12 mouse cellular contexts compared by ENCODE assay signal in genomic region chr4:89881083-89881482, GRCm38 (mm10).
A peak's percentile ranks its signal among the peaks of the same experiment; 100 is the strongest.
DNase-seq lines count a peak whose midpoint lies in the region; ATAC-seq lines count a peak whose summit lies in the region.
"Had no signal": no experiment of that assay in that cellular context is flagged by ENCODE, and none has a peak within 500 bp of the region (broad histone marks: within the 10 kb centered on the region; RNA-seq: fewer than 3 reads in every experiment).

No protein-coding gene starts in this region.

- WGBS in hindbrain, embryonic 14.5 days = 49% methylated on average over 3 of the region's 3 CpGs
- WGBS in hindbrain, embryonic 10.5 days = 57% methylated on average over 3 of the region's 3 CpGs

- no peaks in the 10 kb centered on the region for H3K36me3 ChIP-seq in hindbrain, embryonic 14.5 days (replicated peaks; ENCODE audit: control insufficient read depth, insufficient read depth)
- H3K36me3 ChIP-seq in hindbrain, embryonic 10.5 days = no peaks in the 10 kb centered on the region
- H3K36me3 ChIP-seq: embryonic facial prominence, embryonic 15.5 days; limb, embryonic 15.5 days had no signal

- DNase-seq in hindbrain, embryonic 14.5 days (ENCODE audit: low spot score) = peak; percentile 67
- DNase-seq in hindbrain, embryonic 10.5 days (ENCODE audit: low spot score) = no peak
- DNase-seq in 416B (ENCODE audit: low read depth) (peak; percentile 11), NIH3T3 (ENCODE audit: low read depth) (peak; percentile 38)
- peak; percentile 3 for DNase-seq in layer of hippocampus, postnatal 36 days
- no peak for DNase-seq in heart, adult 11 months
- DNase-seq in heart, adult 18-20 months = no peak
- no peak for DNase-seq in urinary bladder, postnatal 4 days (ENCODE audit: low spot score in 2 of 2)
- DNase-seq: kidney, postnatal 4 days; lung, postnatal 14 days had no signal

- H3K9me3 ChIP-seq in hindbrain, embryonic 14.5 days (ENCODE audit: control insufficient read depth, low read length) = no peaks in the 10 kb centered on the region
- no peaks in the 10 kb centered on the region for H3K9me3 ChIP-seq in hindbrain, embryonic 10.5 days
- H3K9me3 ChIP-seq: embryonic facial prominence, embryonic 15.5 days; limb, embryonic 15.5 days had no signal

- no peaks in the 10 kb centered on the region for H3K27me3 ChIP-seq in hindbrain, embryonic 14.5 days (ENCODE audit: control insufficient read depth, insufficient read depth, low read length)
- no peaks in the 10 kb centered on the region for H3K27me3 ChIP-seq in hindbrain, embryonic 10.5 days (ENCODE audit: insufficient read depth, poor library complexity, severe bottlenecking)
- H3K27me3 ChIP-seq: embryonic facial prominence, embryonic 15.5 days; limb, embryonic 15.5 days had no signal

- H3K4me2 ChIP-seq in hindbrain, embryonic 14.5 days (replicated peaks) = no peak overlapping the region
- H3K4me2 ChIP-seq: embryonic facial prominence, embryonic 15.5 days; limb, embryonic 15.5 days had no signal

- ATAC-seq in hindbrain, embryonic 14.5 days (ENCODE audit: low FRiP score) = no peak; the same call in 1 of the 2 replicates

- no peaks in the 10 kb centered on the region for H3K4me1 ChIP-seq in hindbrain, embryonic 14.5 days (replicated peaks; ENCODE audit: control insufficient read depth, insufficient read depth, low read length)
- H3K4me1 ChIP-seq in hindbrain, embryonic 10.5 days (replicated peaks) = 0 out of 2 replicates have a peak, but pooled peaks cover 3% of the 10 kb centered on the region
- H3K4me1 ChIP-seq: embryonic facial prominence, embryonic 15.5 days; limb, embryonic 15.5 days had no signal

- H3K4me3 ChIP-seq in hindbrain, embryonic 14.5 days (replicated peaks; ENCODE audit: low read length) = no peak overlapping the region
- no peak overlapping the region for H3K4me3 ChIP-seq in hindbrain, embryonic 10.5 days
- H3K4me3 ChIP-seq: embryonic facial prominence, embryonic 15.5 days; limb, embryonic 15.5 days had no signal

- H3K9ac ChIP-seq in hindbrain, embryonic 14.5 days = no peak overlapping the region
- H3K9ac ChIP-seq: embryonic facial prominence, embryonic 15.5 days; limb, embryonic 15.5 days had no signal

- no peak overlapping the region for H3K27ac ChIP-seq in hindbrain, embryonic 14.5 days
- no peak overlapping the region for H3K27ac ChIP-seq in hindbrain, embryonic 10.5 days
- H3K27ac ChIP-seq: embryonic facial prominence, embryonic 15.5 days; limb, embryonic 15.5 days had no signal

Comparison
In these comparisons a context has a peak if more than half of its experiments do, and no peak if none do; other contexts are left out.
1. DNase-seq: peak in hindbrain, embryonic 14.5 days (single experiment), 416B (single experiment), NIH3T3 (single experiment) and layer of hippocampus, postnatal 36 days (2 of 2); none in hindbrain, embryonic 10.5 days (single experiment), heart, adult 11 months (single experiment), heart, adult 18-20 months (0 of 2) and urinary bladder, postnatal 4 days (0 of 2).